Mouse (Mus musculus) gastrocnemius, adult 8-10 months (tissue): ENCODE data around the gene Serping1. TPM values are rescaled to one million over a fixed set of nuclear protein-coding genes. Genes with fewer than 3 reads are reported as not detected.

Experiments
- DNase-seq, 2 experiments: peaks; one replicate each; pipeline ENCODE4 v3.0.0; 2022; ENCODE audit warnings: low spot score in 2 of 2
- microRNA-seq: library from miRNA; unstranded; fragments of <30 nt; microRNA quantifications from one replicate; pipeline ENCODE4 v1.2.0, GENCODE M21; 2022
- total RNA-seq, 4 experiments: library from RNA; stranded (reverse); gene quantifications; 2 replicates each; pipeline ENCODE4 v1.2.4; 2022

Serping1 gene
- total RNA-seq, 4 experiments from 2014 or later: 22.0 to 55.1 (median 36.1) TPM

DNA sequence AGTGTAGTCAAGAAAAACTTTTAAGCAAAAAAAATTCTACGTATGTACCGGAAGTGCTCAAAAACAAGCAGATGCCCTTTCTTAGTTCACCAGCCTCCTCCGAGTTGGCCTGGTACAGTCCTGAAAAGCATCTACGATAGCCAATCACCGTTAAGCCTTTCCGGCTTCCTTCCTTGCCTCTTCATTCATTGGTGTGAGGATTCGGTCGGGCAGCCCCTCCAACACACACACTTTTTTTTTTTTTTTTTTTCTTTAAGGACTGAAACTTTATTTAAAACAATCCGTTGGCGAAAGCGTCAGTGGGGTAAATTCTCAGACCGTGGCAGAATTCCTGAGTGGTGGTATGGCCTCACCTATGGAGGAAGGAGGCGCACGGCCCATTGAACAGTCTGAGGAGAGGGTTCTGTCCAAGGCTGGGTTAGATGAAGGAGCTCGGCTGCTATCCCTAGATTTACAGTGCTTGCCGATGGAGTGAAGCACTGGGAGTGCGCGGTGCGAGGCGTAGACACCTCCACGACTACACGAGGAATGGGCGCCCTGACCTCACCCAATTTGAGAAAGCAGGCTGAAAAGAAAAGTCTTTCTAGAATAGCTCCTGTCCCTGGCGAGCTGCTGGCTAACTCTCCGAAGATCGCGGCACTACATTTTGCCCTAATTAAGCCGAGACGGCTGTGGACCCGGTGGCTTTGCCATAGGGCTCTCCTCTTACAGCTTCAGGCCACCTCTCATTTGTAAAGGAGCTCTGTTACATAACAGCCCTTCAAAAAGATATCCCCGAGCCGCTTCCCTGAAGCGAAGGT lies 59.5 kb downstream of the Serping1 start:
- peak; percentile 39 to 83 for DNase-seq

Small RNA genes lying within 50 kb of the gene (microRNA-seq; reads per million reads assigned to microRNA genes)
- gene Mir130a: 2,001 reads per million, percentile 85 among the genes with 10 or more reads in this experiment

Other genes starting within 250 kb of the Serping1 start
- 10 to 100 TPM; 20.7 to 26.6 (median 21.9) TPM for gene Ctnnd1, start 124.7 kb downstream of the Serping1 start, total RNA-seq
- gene Btbd18, start 116.4 kb downstream of the Serping1 start, total RNA-seq: not detected
- 10 to 100 TPM; 13.4 to 19.9 (median 16.4) TPM for gene Selenoh, start 104.7 kb downstream of the Serping1 start, total RNA-seq
- 1 to 10 TPM in 1 of 4 experiments, not detected in 3; 1.4 TPM for gene Gm28635, start 97.4 kb downstream of the Serping1 start, total RNA-seq
- 1 to 10 TPM; 6.0 to 8.0 (median 6.9) TPM for gene Med19, start 97.0 kb downstream of the Serping1 start, total RNA-seq
- 10 to 100 TPM; 41.0 to 55.7 (median 49.0) TPM for gene Tmx2, start 96.3 kb downstream of the Serping1 start, total RNA-seq
- 100 to 1,000 TPM in 1 of 4 experiments, 10 to 100 TPM in 3; 78.4 to 100 (median 81.7) TPM for gene Zdhhc5, start 60.3 kb downstream of the Serping1 start, total RNA-seq
- gene Clp1, start 48.1 kb downstream of the Serping1 start, total RNA-seq: 1 to 10 TPM; 3.7 to 4.3 (median 4.1) TPM
- under 1 TPM in 3 of 4 experiments, not detected in 1; 0.34 to 0.54 (median 0.54) TPM for gene Ypel4, start 41.4 kb downstream of the Serping1 start, total RNA-seq
- under 1 TPM in 1 of 4 experiments, not detected in 3; 0.60 TPM for gene Gm19426, start 31.8 kb downstream of the Serping1 start, total RNA-seq
- 1 to 10 TPM; 1.5 to 3.5 (median 2.3) TPM for gene Ube2l6, start 23.4 kb upstream of the Serping1 start, total RNA-seq
- 10 to 100 TPM; 46.3 to 63.9 (median 59.0) TPM for gene Smtnl1, start 47.2 kb upstream of the Serping1 start, total RNA-seq
- 10 to 100 TPM; 37.9 to 51.4 (median 45.5) TPM for gene Timm10, start 51.6 kb upstream of the Serping1 start, total RNA-seq
- gene Slc43a1, start 63.4 kb upstream of the Serping1 start, total RNA-seq: 10 to 100 TPM in 3 of 4 experiments, 1 to 10 TPM in 1; 8.0 to 28.2 (median 14.4) TPM
- gene Rtn4rl2, start 111.3 kb upstream of the Serping1 start, total RNA-seq: under 1 TPM in 3 of 4 experiments, not detected in 1; 0.19 to 0.62 (median 0.43) TPM
- gene Slc43a3, start 161.1 kb upstream of the Serping1 start, total RNA-seq: 10 to 100 TPM; 10.9 to 29.6 (median 17.7) TPM
- not detected for gene Prg2, start 205.0 kb upstream of the Serping1 start, total RNA-seq
- not detected for gene Prg3, start 212.8 kb upstream of the Serping1 start, total RNA-seq